Mouse (Mus musculus) intestine, embryonic 15.5 days (tissue): ENCODE results near the gene Slc13a4. TPM values are rescaled to one million over a fixed set of nuclear protein-coding genes. Genes with fewer than 3 reads are reported as not detected.

Experiments
- ATAC-seq: fragments of 200-750 bp; cut with Nextera tagmentation; 2 replicates; pipeline ENCODE4 v1.8.0; 2017; ENCODE audit warnings: moderate TSS enrichment, moderate library complexity
- H3K27ac ChIP-seq: fragments of 300-500 bp; sonication (generic); 2 replicates; pipeline ENCODE4 v1.5.1; 2015; ENCODE audit warnings: mild to moderate bottlenecking, inconsistent platforms
- H3K27me3 ChIP-seq: fragments of 300-500 bp; sonication (generic); replicated peaks from 2 replicates; pipeline ENCODE4 v1.6.1; 2015; ENCODE audit warnings: inconsistent platforms
- H3K36me3 ChIP-seq: fragments of 300-500 bp; sonication (generic); 2 replicates; pipeline ENCODE4 v1.6.1; 2015; ENCODE audit warnings: inconsistent platforms
- H3K4me1 ChIP-seq: fragments of 300-500 bp; sonication (generic); replicated peaks from 2 replicates; pipeline ENCODE4 v1.6.1; 2015; ENCODE audit warnings: inconsistent platforms
- H3K4me2 ChIP-seq: fragments of 300-500 bp; sonication (generic); replicated peaks from 2 replicates; pipeline ENCODE4 v1.6.1; 2015; ENCODE audit warnings: mild to moderate bottlenecking, inconsistent platforms
- H3K4me3 ChIP-seq: fragments of 300-500 bp; sonication (generic); replicated peaks from 2 replicates; pipeline ENCODE4 v1.5.1; 2015; ENCODE audit warnings: inconsistent platforms
- H3K9ac ChIP-seq: fragments of 300-500 bp; sonication (generic); 2 replicates; pipeline ENCODE4 v1.6.1; 2015; ENCODE audit warnings: inconsistent platforms
- H3K9me3 ChIP-seq: fragments of 300-500 bp; sonication (generic); 2 replicates; pipeline ENCODE4 v1.6.1; 2016; ENCODE audit warnings: inconsistent platforms
- WGBS: fragments of 180-500 bp; shearing (Covaris S2); methylation state at CpG from one replicate; pipeline ENCODE4 v1.1.7; 2015; 5-methylcytosine and 5-hydroxymethylcytosine counted together
- polyA plus RNA-seq: library from polyadenylated mRNA; unstranded; fragments of >200 nt; fragmentation: Nextera tagmentation; extraction: Ambion mirVana; gene quantifications from 2 replicates; pipeline ENCODE4 v1.2.1, GENCODE M21; 2015

The Slc13a4 gene
- polyA plus RNA-seq, 1 experiment from 2014 or later, result 0.54 TPM

DNA sequence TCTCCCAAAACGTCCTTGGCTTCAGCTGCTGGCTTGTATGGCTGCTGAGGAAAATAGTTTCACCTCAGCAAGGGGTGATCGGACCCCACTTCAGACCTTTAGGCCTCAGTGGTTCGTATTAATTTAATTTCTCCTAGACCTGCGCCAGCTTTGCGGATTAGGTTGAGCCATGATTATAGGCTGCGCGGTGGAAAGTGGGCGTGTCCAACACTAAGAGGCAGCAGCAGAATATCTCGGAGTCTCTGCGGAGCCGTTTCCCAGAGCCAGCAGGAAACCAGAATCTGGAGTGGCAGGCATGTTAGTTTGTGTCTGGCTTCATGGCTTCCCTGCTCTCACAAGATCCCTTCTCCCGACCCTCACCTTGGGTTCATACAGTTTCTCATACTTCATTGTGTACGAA lies 38.3 kb downstream of the Slc13a4 start:
- Histone ChIP-seq H3K4me2 (no peak overlapping the region), H3K9ac (no peak overlapping the region), H3K4me3 (no peak overlapping the region), H3K27me3 (no peaks in the 10 kb centered on the region), H3K9me3 (no peaks in the 10 kb centered on the region), H3K4me1 (peaks cover 2% of the 10 kb centered on the region; the same call in 1 of the 2 replicates), H3K27ac (no peak overlapping the region), H3K36me3 (no peaks in the 10 kb centered on the region)
- 77% methylated on average over 13 of the region's 13 CpGs for WGBS
- no peak for ATAC-seq

DNA sequence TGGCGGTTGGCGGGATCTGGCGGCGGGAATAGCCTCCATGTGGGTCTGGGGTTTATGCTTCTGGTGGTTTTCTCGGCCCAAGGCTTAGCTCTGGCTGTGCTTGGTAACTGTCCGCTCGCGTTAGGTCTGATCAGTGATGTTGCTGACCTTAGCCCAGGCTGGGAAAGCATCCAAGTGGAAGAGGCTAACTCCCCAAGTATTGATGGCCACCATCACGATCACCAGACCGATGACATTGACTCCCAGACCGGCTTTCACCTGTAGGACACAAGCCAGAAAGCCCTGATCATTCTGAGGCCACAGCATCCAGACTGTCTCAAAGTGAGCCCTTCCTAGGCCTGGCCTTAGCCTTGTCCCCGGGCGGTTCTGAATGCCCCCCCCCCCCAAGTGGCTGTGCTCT lies 39.2 kb downstream of the Slc13a4 start:
- no peak overlapping the region for H3K9ac ChIP-seq
- no peak overlapping the region for H3K27ac ChIP-seq
- H3K36me3 ChIP-seq, result no peaks in the 10 kb centered on the region
- no peaks in the 10 kb centered on the region for H3K9me3 ChIP-seq
- H3K4me3 ChIP-seq, result no peak overlapping the region
- no peak for ATAC-seq
- WGBS, result 94% methylated on average over 13 of the region's 13 CpGs
- no peak overlapping the region for H3K4me2 ChIP-seq
- peaks cover 2% of the 10 kb centered on the region; the same call in 1 of the 2 replicates for H3K4me1 ChIP-seq
- H3K27me3 ChIP-seq, result no peaks in the 10 kb centered on the region

DNA sequence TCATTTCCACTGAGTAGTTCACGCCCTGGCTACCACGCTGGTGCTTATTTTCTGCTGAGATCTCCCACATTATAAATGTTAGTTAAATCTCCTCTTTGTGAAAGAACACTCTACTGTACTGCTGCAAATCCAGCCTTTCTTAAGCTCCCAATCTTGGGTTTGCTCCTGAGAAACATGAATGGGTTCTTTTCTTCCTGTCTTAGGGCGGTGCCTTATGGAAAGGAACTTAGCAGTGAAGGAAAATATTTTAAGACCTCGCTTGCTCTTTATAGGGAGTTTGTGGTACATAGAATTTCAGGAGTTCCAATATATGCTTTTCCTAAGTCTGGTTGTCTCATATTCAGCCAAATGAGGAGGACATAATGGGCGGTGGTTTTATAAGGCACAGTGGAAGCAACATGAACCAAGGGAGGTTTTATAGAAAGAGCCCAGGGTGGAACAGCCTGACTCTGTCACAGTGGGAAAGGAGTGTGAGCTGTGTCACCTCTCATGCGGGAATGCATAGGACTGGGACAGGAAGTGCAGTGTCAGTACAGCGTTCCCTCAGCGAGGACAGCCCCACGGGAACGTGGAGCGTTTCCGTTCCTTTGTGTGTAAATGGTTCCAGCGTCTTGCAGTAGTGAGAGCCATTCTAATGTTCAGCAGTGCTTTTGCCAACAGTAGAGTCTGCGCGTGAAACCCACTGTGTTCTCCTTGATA lies 42.2 kb downstream of the Slc13a4 start:
- 85% methylated on average over 15 of the region's 15 CpGs for WGBS
- Histone ChIP-seq H3K4me2 (no peak overlapping the region), H3K9ac (no peak overlapping the region), H3K4me1 (no peaks in the 10 kb centered on the region), H3K36me3 (peaks cover 7% of the 10 kb centered on the region; the same call in 1 of the 2 replicates), H3K27ac (no peak overlapping the region), H3K4me3 (no peak overlapping the region), H3K27me3 (no peaks in the 10 kb centered on the region), H3K9me3 (no peaks in the 10 kb centered on the region)
- no peak for ATAC-seq

DNA sequence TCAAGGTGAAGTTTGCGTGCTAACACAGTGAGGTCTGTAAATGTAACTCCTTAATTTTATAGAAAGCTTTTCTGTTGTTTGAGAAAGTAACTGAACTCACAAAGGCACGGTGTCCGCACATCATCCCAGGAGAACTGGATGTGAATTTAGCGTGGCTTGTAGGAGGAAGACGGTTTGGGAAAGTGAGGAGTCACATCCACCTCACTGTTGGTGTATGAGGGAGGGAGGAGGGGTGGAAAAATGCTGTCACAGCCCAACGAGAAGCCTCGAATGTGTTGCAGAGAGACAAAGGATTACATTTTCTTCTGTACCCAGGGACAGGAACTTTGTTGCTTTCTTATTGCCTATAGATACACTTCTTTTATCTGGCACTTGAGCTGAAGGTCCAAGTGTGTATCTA lies 47.4 kb downstream of the Slc13a4 start:
- Histone ChIP-seq H3K4me1 (peaks cover 3% of the 10 kb centered on the region; the same call in 1 of the 2 replicates), H3K9ac (no peak overlapping the region), H3K36me3 (peaks cover 7% of the 10 kb centered on the region; the same call in 1 of the 2 replicates), H3K27ac (no peak overlapping the region), H3K4me2 (no peak overlapping the region), H3K27me3 (no peaks in the 10 kb centered on the region), H3K9me3 (no peaks in the 10 kb centered on the region), H3K4me3 (no peak overlapping the region)
- 74% methylated on average over 7 of the region's 7 CpGs for WGBS
- ATAC-seq, result no peak

DNA sequence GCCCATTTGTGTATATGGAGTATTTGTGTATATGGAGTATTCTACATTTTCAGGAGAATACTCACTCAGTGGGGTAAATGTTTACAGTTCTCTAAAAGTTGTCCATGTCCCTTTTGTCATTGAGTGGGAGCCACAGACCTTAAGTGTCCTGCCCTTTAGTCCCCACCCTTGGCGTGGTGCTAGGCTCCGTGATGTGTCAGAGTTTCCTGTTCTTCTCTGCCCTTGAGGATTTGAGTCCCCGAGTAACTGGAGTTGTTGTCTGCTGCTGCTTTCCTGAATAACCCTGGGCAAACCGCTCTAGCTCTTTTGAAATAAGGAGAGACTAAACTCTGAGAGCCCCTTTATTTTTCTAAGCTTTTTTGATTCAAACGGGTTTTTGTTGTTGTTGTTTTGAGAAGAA lies 48.4 kb downstream of the Slc13a4 start:
- Histone ChIP-seq H3K4me3 (no peak overlapping the region), H3K27me3 (no peaks in the 10 kb centered on the region), H3K4me2 (no peak overlapping the region), H3K9ac (no peak overlapping the region), H3K4me1 (peaks cover 13% of the 10 kb centered on the region), H3K27ac (no peak overlapping the region), H3K36me3 (peaks cover 7% of the 10 kb centered on the region; the same call in 1 of the 2 replicates), H3K9me3 (no peaks in the 10 kb centered on the region)
- 78% methylated on average over 5 of the region's 5 CpGs for WGBS
- ATAC-seq, result no peak

DNA sequence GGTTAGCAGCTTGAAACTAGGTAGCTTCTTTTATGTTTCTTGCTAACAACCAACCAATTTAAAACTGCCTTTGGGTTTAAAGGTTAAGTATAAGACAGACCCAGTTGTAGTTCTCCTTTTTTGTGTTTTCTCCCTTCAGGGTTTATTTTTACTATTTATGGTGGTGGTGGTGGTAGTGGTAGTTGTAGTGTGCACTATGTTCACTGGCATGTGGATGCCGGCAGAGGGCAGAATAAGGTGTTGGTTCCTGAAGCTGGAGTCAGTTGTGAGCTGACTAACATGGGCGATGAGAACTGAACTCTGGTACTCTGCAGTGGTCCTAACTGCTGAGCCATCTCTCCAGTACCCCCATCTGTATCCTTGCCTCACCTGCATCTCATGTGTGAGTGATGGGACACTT lies 49.0 kb downstream of the Slc13a4 start:
- Histone ChIP-seq H3K4me3 (no peak overlapping the region), H3K36me3 (peaks cover 7% of the 10 kb centered on the region; the same call in 1 of the 2 replicates), H3K27me3 (no peaks in the 10 kb centered on the region), H3K9ac (no peak overlapping the region), H3K4me1 (peaks cover 18% of the 10 kb centered on the region), H3K9me3 (no peaks in the 10 kb centered on the region), H3K4me2 (no peak overlapping the region), H3K27ac (no peak overlapping the region)
- ATAC-seq, result no peak
- 89% methylated on average over 2 of the region's 2 CpGs for WGBS

DNA sequence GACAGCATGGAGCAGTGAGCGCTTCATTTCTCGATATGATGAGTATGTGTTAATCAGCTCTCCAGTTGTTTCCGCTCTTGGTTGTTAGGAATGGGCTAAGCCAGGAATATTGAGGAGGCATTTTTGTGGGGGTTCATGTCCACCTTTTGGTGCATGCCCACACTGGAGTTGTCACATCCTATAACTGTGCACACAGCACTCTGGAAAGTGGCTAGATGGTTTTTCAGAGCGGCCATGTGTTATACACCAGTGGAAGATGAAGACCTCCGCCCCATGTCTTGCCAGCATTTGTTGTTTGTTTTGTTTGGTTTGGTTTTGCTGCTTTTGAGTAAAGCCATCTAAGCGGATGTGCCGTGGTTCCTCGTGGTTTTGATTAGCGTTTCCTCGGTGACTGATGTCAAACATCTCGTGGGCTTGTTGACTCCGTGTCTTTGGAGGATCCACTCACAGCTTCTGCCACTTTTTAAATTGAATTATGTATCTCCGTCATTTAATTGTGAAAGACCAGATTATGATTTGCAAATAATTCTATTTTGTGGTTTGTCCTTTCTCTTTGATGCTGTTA lies 50.2 kb downstream of the Slc13a4 start:
- WGBS, result 79% methylated on average over 13 of the region's 13 CpGs
- ATAC-seq, result no peak

DNA sequence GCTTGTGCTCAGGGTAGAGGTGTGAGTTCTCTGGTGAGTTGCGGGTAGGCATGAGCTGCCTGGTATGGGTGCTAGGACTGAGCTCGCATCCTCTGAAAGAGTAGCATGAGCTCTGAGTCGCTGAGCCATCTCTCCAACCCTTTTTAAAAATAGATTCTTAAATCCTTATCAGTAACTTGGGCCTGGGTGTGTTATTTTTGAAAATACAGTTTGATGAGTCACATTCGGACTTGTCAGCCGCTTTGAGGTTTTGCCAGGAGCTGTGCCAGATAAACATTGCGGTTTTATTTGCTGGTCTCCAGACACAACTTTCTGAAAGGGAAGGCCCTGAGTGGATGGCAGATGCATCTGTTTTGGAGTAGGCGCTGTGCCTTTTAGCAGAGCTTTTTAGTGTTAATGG lies 51.2 kb downstream of the Slc13a4 start:
- H3K27ac ChIP-seq, result no peak overlapping the region
- H3K27me3 ChIP-seq, result no peaks in the 10 kb centered on the region
- no peak overlapping the region for H3K4me3 ChIP-seq
- WGBS, result 69% methylated on average over 7 of the region's 7 CpGs
- H3K36me3 ChIP-seq, result peaks cover 7% of the 10 kb centered on the region; the same call in 1 of the 2 replicates
- H3K9ac ChIP-seq, result no peak overlapping the region
- H3K4me2 ChIP-seq, result no peak overlapping the region
- H3K4me1 ChIP-seq, result peaks cover 18% of the 10 kb centered on the region
- no peaks in the 10 kb centered on the region for H3K9me3 ChIP-seq
- no peak for ATAC-seq

More for the DNA sequence above, 50.2 kb downstream of the Slc13a4 start:
- H3K4me1 ChIP-seq, result peaks cover 18% of the 10 kb centered on the region
- H3K36me3 ChIP-seq, result peaks cover 7% of the 10 kb centered on the region; the same call in 1 of the 2 replicates
- no peak overlapping the region for H3K9ac ChIP-seq
- H3K27ac ChIP-seq, result no peak overlapping the region
- H3K4me2 ChIP-seq, result no peak overlapping the region
- no peaks in the 10 kb centered on the region for H3K9me3 ChIP-seq
- no peaks in the 10 kb centered on the region for H3K27me3 ChIP-seq
- no peak overlapping the region for H3K4me3 ChIP-seq

DNA sequence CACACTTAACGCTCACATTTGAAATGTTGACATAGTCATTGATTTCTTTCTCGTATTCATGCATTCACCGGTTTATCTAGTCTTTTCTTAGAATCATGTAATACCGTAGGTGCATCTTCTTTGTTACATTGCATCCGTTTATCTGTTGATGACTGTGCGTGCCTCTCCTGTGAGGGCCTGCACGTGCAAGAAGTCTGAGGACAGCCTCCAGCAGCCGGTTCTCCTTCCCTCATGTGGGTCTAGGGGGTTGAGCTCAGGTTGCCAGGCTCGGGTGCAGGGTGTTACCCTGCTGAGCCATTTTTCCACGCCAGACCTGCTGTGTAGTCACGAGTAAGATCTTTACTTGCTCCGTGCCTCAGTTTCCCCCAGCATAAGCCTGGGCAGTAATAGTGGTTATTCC lies 52.9 kb downstream of the Slc13a4 start:
- H3K4me2 ChIP-seq, result peak overlapping the region; percentile 74
- no peak for ATAC-seq
- H3K9me3 ChIP-seq, result no peaks in the 10 kb centered on the region
- H3K27ac ChIP-seq, result no peak overlapping the region
- WGBS, result 60% methylated on average over 12 of the region's 12 CpGs
- peak overlapping the region; percentile 24; the same call in 1 of the 2 replicates for H3K4me3 ChIP-seq
- H3K36me3 ChIP-seq, result no peaks in the 10 kb centered on the region
- H3K27me3 ChIP-seq, result no peaks in the 10 kb centered on the region
- no peak overlapping the region for H3K9ac ChIP-seq
- H3K4me1 ChIP-seq, result peaks cover 18% of the 10 kb centered on the region

DNA sequence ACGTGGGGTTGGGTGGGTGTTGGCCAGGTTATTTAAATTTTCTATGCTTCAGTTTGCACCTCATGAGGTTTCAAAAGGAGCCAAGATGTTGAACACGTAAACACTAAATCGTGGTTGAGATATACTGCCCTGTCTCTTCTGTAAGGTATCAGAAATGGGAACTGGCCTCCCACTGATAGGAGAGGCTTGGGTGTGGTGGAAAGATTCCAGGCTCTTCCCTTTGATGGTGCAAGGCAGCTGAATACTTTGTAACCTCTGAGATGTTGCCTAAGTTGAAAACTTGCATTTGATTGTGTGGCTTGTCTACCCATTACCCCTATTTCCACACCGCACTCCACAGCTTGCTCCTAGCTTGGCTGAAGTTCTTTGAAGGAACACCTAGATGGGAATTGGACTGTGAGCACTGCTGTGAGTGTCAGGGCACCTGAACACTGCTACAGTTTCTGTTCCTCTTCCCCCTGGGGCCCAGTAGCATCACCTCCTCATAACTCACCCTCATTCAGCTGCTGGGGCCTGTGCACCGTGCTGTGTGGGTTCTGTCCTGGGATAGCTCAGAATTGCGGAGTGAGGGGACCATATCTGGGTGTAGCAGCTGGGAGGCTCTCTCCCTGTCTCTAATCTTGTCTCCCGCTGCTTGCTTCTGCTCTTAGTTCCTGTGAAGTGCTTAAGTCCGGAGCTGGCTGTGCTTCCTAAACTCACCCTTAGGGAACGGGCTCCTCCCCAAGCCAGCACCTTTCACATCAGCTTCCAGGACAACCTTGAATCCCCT lies 53.6 kb downstream of the Slc13a4 start:
- Histone ChIP-seq H3K27me3 (no peaks in the 10 kb centered on the region), H3K4me1 (peaks cover 18% of the 10 kb centered on the region), H3K4me3 (peak overlapping the region; percentile 24), H3K36me3 (no peaks in the 10 kb centered on the region), H3K27ac (no peak overlapping the region), H3K4me2 (peak overlapping the region; percentile 74), H3K9ac (peak overlapping the region; percentile 23; the same call in 1 of the 2 replicates), H3K9me3 (no peaks in the 10 kb centered on the region)
- ATAC-seq, result peak; percentile 27; the same call in 1 of the 2 replicates
- 41% methylated on average over 9 of the region's 9 CpGs for WGBS

DNA sequence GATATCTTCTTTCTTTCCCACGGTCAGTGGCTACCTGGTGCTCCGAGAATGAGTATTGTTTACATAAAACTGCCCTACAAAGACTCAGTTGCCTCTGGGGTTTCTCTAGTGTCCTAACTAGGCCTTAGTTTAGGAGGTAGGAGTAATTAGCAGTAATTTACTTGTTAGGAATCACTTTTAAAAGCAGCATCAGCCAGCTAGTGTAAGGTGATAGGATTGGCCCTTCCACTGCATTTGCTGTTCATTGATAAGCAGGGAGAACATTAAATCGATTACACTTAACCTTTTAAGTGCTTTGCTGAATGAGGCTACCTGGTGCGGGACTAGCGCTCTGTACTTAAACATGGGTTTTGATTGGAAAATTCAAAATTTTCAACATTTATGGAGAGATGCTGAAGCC lies 54.5 kb downstream of the Slc13a4 start:
- Histone ChIP-seq H3K4me3 (peak overlapping the region; percentile 74), H3K4me1 (peaks cover 18% of the 10 kb centered on the region), H3K9ac (peak overlapping the region; percentile 69), H3K27me3 (no peaks in the 10 kb centered on the region), H3K4me2 (peak overlapping the region; percentile 74), H3K27ac (0 out of 2 replicates have a peak overlapping the region, but pooled peaks have one; percentile 87), H3K9me3 (no peaks in the 10 kb centered on the region), H3K36me3 (no peaks in the 10 kb centered on the region)
- ATAC-seq, result no peak
- 34% methylated on average over 5 of the region's 5 CpGs for WGBS
